Mouse (Mus musculus): ENCODE data around the gene Mxd4. TPM values are rescaled to one million over a fixed set of nuclear protein-coding genes. Genes with fewer than 3 reads are reported as not detected.

The Mxd4 gene
- 245 and 303 TPM in 2 replicates for polyA plus RNA-seq (2012; rRNA removed; ENCODE audit: low replicate concordance)

GRCm38 (mm10) chr5:34187601-34188316 lies at the start of gene Mxd4:
TSS of gene Mxd4 (minus strand) at chr5:34187720.

DNA sequence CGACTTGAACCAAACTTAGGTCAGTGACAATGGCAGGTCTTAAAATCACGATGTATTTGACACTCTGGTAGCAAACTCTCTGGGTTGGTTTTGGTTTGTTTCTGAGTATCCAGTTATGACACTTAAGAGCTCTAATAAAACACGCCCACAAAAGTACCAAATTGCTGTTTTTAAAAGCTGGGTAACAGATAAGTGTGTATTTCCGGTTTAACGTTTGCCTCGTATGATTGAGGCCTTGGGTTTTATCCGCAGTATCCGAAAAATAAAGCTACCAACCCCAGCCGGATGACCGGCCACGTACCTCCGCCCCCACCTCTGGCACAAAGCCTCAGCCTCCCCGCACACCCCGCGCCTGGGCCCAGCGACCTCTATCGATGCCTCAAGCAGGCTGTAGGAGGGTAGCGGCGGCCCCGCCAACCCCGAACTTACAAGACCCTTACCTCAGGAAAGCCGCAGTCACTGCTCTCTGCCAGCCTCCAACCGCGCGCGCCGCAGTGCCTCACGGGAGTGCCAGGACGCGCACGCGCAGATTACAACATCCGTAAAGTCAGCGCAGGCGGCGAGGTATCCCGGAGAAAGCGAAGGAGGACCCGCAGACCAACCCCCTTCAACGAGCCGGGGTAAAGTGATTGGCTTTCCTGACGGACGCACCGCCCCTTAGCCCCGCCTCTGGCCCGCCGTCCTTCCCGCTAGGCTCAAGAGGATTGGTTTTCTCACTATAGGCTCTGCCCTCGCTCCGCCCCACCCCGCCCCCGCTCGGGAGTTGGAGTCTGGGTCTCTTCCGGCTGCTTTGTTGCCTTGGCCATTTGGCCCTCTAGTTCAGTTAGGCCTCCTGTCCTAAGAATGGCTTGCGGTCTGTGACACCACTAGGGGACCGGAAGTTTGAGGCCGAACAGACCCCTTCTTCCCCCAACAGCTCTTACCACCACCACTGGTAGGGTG lies 18.3 kb downstream of the Mxd4 start, which contains the start of the genes Poln and Haus3:
Gene Poln, minus strand, starts transcription at position 499 of the 942 bp plus-strand sequence.
Gene Haus3, minus strand, starts transcription at position 578 of the 942 bp plus-strand sequence.

Other genes starting within 250 kb of the Mxd4 start
- gene Gm1673, start 204.3 kb downstream of the Mxd4 start, polyA plus RNA-seq (2012; rRNA removed; ENCODE audit: low replicate concordance), result 10.6 and 34.8 TPM in 2 replicates
- 42.8 and 76.2 TPM in 2 replicates for gene Nat8l, start 191.7 kb downstream of the Mxd4 start, polyA plus RNA-seq (2012; rRNA removed; ENCODE audit: low replicate concordance)
- 10.1 and 34.1 TPM in 2 replicates for gene Poln, start 18.3 kb downstream of the Mxd4 start, polyA plus RNA-seq (2012; rRNA removed; ENCODE audit: low replicate concordance)
- 1.5 and 2.6 TPM in 2 replicates for gene Haus3, start 18.2 kb downstream of the Mxd4 start, polyA plus RNA-seq (2012; rRNA removed; ENCODE audit: low replicate concordance)
- 3.0 and 3.7 TPM in 2 replicates for gene Zfyve28, start 100.7 kb upstream of the Mxd4 start, polyA plus RNA-seq (2012; rRNA removed; ENCODE audit: low replicate concordance)
- gene Cfap99, start 100.9 kb upstream of the Mxd4 start, polyA plus RNA-seq (2012; rRNA removed; ENCODE audit: low replicate concordance), result 0.14 TPM in 1 of 2 replicates, not detected in the other
- 113 and 114 TPM in 2 replicates for gene Rnf4, start 148.6 kb upstream of the Mxd4 start, polyA plus RNA-seq (2012; rRNA removed; ENCODE audit: low replicate concordance)
- 19.3 and 67.5 TPM in 2 replicates for gene Fam193a, start 182.2 kb upstream of the Mxd4 start, polyA plus RNA-seq (2012; rRNA removed; ENCODE audit: low replicate concordance)